Mouse (Mus musculus): Measurements from ENCODE around the gene Mknk2.
A peak's percentile ranks its signal among the peaks of the same experiment; 100 is the strongest.

Mknk2 gene

DNA sequence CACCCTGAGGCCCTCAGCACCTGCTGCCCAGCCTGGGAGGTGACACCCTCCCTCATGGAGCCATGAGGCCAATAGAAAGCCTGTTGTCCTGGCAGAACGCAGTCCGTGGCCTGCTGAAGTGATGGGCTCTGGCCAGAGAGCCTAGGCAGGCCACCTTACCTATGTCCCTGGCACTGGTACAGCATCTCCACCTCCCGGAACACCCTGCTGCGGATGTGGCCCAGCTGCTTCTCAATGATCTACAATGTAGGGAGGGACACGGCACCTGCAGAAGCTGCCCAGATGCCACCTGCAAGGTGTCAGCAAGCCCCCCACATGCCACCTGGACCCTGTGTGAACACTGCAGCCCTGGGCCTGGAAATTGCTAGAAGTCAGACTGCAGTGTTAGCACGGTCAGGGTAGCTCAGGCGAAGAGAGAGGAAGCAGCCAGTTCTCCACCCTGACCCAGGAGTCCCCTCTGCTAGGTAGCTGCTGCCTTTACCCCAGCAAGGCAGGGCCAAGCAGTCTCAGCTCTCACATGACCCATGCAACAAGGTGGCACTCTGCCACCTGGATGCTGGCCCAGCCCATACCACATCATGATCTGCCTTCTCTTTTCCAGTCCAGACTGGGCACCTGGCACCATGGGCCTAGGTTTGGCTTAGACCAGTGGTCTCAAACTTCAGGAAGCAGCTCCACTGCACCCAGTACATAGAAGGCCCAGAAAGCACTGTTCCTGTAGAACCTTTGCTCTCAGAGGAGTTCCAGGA, 8.0 kb downstream of the Mknk2 start:
- peak; percentile 88 to 90 for DNase-seq

- no peak for DNase-seq
These were observed 8.9 kb downstream of the Mknk2 start for GRCm38 (mm10) chr10:80669018-80669417.

GRCm38 (mm10) chr10:80668614-80669013, 9.3 kb downstream of the Mknk2 start:
- peak; percentile 81 to 85 for DNase-seq

- no peak for DNase-seq
These were observed 11.0 kb downstream of the Mknk2 start for GRCm38 (mm10) chr10:80666837-80667412.

- peak; percentile 33 to 41 for DNase-seq
These were observed 11.8 kb downstream of the Mknk2 start for GRCm38 (mm10) chr10:80665981-80666733.

DNA sequence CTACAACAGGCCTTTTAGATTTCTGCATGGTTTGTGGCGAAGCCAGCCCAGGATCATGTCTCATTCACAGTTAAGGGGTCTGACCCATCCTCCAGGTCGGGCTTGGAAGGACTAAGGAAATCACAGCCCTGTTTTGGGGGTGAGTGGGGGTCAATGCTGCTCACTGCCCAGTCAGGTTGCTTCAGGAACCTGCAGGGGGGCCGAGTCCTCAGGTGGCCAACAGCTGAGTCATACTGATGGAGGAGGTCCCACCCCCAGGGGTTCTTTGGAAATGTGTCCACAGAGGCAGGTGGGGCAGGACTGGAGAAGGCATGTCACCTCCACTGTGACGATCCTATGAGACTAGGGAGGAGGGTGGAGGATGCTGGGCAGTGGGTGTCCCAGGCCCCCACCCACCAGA, 12.5 kb downstream of the Mknk2 start:
- DNase-seq = peak; percentile 64 to 75

GRCm38 (mm10) chr10:80665016-80665380, 12.9 kb downstream of the Mknk2 start:
- peak; percentile 85 to 91 for DNase-seq

- peak; percentile 97 to 98 for DNase-seq
These were observed 13.5 kb downstream of the Mknk2 start for GRCm38 (mm10) chr10:80664197-80665015.

DNA sequence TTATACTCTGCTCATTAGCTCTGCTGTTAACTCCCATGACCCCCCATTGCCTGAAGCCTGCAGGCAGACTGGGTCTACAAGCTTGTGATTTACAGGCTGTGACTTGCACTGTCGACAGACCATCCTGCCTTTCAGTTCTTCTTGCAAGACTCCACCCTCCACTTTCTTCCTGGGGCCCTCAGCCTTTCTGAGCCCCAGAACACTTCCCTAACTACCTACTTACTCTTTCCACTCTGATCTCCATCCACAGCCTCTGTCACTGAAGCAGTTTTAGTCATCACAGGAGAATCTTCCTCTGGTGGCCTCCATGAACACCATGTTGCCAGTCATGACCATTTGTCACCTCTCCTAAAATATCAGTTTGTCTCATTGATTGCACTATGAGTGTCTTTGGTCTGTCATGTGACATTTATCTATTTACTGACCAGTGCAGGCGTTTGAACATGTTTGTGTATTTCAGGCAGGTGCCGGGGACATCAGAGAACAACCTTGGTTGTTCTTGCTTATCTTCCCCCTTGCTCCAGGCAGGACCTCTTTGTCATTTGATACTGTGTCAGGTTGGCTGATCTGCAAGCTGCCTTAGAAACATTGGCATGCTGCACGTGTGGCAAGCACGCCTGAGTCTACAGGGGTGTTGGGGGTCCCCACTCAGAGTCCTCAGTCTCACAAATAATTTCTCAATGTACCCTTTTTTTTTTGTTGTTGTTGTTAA, 14.3 kb downstream of the Mknk2 start:
- peak in 1 of 2 experiments; percentile 28 for DNase-seq

- peak; percentile 55 to 70 for DNase-seq
These were observed 16.8 kb downstream of the Mknk2 start for GRCm38 (mm10) chr10:80661149-80661548.

DNA sequence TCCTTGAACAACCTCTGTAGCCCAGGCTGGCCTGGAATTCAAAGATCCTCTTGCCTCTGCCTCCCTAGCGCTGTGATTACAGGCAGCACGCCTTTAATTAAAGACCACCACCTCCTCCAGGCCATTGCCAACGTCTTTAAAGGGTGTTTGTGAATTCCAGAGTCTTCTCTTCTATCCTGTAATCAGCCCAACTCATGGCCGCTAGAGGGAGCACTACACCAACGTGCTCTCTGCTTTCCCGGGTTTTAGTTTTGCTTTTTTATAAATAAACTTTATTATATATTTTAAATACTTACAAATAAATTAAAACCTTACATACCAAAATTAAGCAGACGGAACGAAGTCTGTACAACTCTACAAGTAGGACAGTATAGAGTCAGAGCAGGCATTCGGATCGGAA, 18.7 kb downstream of the Mknk2 start:
- peak; percentile 68 to 75 for DNase-seq

- DNase-seq = peak in 1 of 2 experiments; percentile 43
These were observed 19.1 kb downstream of the Mknk2 start for GRCm38 (mm10) chr10:80658841-80659202.

GRCm38 (mm10) chr10:80658194-80658840, 19.6 kb downstream of the Mknk2 start:
- DNase-seq = no peak

DNA sequence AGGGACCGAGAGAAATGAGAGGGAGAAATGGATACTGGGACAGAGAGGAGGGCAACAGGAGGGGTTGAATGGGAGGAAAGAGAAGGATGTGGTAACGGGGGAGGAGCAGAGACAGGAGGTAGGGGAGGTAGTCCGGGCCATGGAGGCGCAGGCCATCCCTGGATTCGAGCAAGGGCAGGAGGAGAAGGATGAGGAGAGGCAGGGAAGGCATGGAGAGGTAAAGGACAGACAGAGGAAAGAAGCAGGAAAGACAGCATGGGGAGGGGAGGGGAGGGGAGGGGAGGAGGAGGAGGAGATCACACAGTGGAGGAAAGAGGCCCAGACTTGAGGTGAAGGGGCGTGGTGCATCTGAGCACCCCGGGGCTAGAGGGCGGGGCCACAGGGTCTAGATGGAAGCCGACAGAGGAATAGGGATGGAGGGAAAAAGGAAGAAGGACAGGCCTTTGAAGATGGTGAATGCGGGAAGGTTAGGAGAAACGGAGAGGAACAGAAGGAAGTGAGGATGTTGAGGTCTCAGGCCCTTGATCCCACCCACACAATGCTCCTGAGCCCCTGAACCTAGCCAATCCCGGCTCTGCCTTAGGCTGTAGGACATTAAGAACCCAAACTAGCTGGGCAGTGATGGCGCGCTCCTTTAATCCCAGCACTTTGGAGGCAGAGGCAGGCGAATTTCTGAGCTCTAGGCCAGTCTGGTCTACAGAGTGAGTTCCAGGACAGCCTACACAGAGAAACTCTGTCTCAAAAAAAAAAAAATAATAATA, 20.9 kb downstream of the Mknk2 start, which contains the start of gene Btbd2:
TSS of gene Btbd2 (minus strand) at position 209 of the 761 bp plus-strand sequence.
- DNase-seq = peak; percentile 35 to 53

GRCm38 (mm10) chr10:80656130-80656862, 21.6 kb downstream of the Mknk2 start:
- DNase-seq = peak; percentile 95 to 97

DNA sequence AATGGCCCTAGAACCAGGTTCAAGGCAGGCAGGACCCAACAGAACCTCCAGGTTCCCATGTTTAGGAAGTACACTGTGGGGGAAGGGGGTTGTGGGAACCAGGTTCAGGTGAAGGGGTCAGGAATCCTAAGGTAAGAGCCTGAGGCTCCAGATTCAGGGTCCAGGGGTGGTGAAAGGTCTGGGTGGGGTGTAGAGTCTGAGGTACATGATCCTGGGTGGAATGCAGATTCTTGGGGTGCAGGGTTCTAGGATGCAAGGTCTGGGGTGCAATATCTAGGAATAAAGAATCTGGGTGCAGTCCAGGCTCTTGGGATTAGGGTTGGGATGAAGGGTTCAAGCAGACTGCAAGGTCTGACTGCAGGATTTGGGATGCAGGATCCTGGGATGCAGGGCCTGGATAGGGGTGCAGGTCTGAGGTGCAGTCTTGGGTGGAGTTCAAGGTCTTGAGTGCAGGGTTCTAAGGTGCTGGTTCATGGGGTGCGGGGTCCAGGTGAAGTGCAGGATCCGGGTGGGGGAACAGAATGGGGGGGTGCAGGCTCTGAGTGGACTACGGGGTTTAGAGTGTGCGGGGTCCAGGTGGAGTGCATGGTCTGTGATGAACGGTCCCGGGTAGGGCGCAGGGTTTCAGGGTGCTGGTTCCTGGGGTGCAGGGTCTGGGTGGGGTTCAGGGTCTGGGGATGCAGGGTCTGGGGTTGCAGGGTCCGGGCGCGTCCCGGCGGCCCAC, 22.3 kb downstream of the Mknk2 start:
- no peak for DNase-seq

DNA sequence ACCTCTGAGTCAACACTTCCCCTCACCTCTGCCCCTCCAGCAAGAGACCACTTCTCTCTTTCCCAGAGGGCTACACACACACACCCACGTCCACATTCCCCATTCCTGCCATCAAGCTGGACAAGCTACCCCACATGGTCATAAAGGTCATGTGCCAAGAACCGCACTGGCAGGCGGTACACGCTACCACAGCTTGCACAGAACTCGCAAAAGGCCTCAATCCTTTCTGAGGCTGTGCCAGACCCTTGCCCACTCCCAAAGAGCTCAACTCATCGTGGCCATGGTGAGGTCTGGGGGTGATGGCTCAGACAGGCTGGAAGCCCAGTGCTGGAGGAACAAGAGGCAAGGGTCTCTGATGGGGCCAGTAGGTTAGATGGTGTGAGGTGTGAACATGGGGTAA, 23.0 kb downstream of the Mknk2 start:
- DNase-seq = no peak

DNA sequence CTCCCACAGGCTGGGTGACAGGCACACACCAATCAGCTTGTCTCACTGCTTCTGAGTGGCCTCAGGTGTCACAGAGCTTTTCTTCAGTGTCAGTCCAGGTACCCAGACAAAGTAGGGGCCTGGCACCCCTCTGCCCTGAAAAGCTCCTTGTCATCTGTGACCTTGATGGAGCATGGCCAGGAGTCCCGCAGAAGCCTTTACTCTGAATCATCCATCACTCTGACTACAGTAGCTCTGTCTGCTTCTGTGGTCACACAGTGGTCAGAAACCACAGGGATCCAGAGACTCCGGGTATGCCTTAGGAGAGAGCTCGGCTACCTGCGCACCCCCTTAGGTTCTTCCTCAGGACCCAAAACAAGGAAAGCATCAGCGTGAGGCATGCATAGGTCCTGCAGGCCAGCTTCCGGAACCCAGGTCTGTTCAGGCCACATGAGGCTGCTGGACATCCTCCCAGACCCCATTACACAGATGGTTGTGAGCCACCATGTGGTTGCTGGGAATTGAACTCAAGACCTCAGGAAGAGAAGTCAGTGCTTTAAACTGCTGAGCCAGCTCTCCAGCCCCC, 24.7 kb downstream of the Mknk2 start:
- DNase-seq = no peak

DNA sequence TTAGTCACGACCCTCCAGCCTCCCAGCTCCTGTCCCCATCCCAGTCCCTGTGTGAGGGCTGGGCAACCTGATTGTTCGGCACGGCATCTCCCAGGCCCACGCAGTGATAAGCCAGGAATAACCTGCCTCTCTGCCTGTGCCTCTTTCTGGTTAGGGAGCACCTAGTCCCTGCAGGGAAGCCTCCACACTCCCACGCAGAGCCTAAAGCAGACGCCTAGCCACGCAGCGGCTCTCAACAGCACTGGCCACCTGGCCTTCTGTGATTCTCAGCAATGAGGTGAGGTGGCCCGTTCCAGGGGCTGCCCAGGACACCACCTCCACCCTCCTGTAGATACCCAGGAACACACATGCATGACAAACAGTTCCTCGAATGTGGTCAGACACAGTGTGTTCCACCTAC, 27.5 kb downstream of the Mknk2 start:
- DNase-seq = no peak
